Mouse (Mus musculus) olfactory bulb, adult 2 months (tissue): Measurements from ENCODE around the gene Hmx2. TPM values are rescaled to one million over a fixed set of nuclear protein-coding genes. Genes with fewer than 3 reads are reported as not detected.

Experiments used
- H3K27ac ChIP-seq: fragments of 200-500 bp; 2 replicates; pipeline ENCODE4 v1.5.1; 2012; ENCODE audit warnings: low read depth, low read length; ENCODE audit not compliant: insufficient read depth
- H3K4me1 ChIP-seq: fragments of 200-500 bp; 2 replicates; pipeline ENCODE4 v1.6.1; 2012; ENCODE audit warnings: low read length; ENCODE audit not compliant: control insufficient read depth, insufficient read depth
- H3K4me3 ChIP-seq: fragments of 200-500 bp; 2 replicates; pipeline ENCODE4 v1.5.1; 2012; ENCODE audit warnings: mild to moderate bottlenecking, low read depth, low read length, moderate library complexity; ENCODE audit not compliant: insufficient read depth
- CTCF ChIP-seq: fragments of 200-500 bp; IDR thresholded peaks from 2 replicates; pipeline ENCODE4 v1.5.1; 2012; ENCODE audit warnings: low read depth, mild to moderate bottlenecking, low read length, moderate library complexity; ENCODE audit not compliant: insufficient read depth
- POLR2A ChIP-seq: fragments of 200-500 bp; IDR thresholded peaks from 2 replicates; pipeline ENCODE4 v1.6.1; 2012; ENCODE audit warnings: mild to moderate bottlenecking, low read depth, low read length, moderate library complexity; ENCODE audit not compliant: insufficient read depth
- WGBS: fragments of 180-500 bp; shearing (Covaris S2); methylation state at CpG from one replicate; pipeline ENCODE4 v1.1.7; 2018; 5-methylcytosine and 5-hydroxymethylcytosine counted together
- polyA plus RNA-seq: library from polyadenylated mRNA; stranded (reverse); fragments of >200 nt; gene quantifications from 2 replicates; pipeline ENCODE4 v1.2.4, GENCODE M21; 2012; ENCODE audit warnings: low replicate concordance; ENCODE audit not compliant: missing spikeins, insufficient read depth, insufficient read length

Hmx2 gene
- polyA plus RNA-seq, 1 experiment: not detected

DNA sequence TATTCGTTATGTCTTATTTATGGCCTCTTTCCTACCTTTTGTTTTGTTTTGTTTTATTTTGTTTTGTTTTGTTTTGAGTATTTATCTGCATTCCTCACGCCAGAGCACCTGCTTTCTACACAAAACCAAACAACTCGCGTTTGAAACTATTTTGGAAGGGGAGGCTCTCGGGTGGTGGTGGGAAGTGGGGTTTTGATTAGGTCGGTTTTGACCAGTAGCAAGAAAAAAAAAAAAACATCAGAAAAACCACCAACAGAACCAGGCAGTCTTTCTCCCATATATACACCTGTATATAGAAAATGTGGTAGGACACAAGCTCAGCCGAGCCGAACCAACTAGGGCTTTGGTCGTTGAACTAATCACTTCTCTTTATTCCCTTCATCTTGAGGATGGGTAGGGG lies 7.5 kb downstream of the Hmx2 start:
- TF ChIP-seq POLR2A (no peak), CTCF (no peak)
- no peak overlapping the region for H3K4me3 ChIP-seq
- 3% methylated on average over 9 of the region's 9 CpGs for WGBS
- H3K4me1 ChIP-seq: peaks cover 10% of the 10 kb centered on the region; the same call in 1 of the 2 replicates
- no peak overlapping the region for H3K27ac ChIP-seq

DNA sequence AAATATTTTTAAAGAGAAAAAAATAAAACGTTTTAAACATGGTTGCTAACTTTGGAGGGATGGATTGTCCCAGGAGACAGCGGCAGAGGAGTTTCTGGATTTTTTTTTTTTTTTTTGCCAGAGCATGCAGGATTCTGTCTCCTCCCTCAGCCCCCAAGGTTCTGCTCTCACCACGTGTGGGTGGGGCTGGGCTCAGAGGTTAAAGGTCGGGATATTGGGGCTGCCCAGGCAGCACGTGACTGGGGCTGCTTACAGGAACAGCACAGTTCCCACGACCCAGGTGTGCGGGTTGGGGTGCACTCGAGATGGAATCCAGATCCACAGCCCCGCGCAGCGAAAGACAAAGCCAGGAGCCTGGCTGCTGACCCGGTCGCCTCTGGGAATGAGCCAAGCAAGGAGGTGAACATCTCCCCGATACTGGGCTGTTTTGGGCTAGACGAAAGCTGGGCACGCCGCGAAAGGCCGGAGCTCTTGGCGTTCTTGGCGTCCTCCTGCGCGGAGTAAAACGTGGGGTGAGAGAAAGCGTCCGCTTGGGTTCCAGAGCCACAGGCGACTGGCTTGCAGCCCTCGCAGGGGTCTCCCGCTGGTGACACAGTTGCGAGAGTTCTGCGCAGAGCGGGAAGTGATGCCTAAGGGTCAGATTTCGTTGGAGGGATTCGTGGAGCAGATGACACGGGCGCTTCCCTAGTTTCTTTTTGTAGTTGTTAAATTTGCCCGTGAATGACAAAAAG lies 8.1 kb downstream of the Hmx2 start:
- Histone ChIP-seq H3K4me3 (no peak overlapping the region), H3K4me1 (peaks cover 10% of the 10 kb centered on the region; the same call in 1 of the 2 replicates), H3K27ac (no peak overlapping the region)
- WGBS: 2% methylated on average over 37 of the region's 37 CpGs
- TF ChIP-seq CTCF: no peak
- no peak for TF ChIP-seq POLR2A

GRCm38 (mm10) chr7:131557751-131558150 lies 9.2 kb downstream of the Hmx2 start:
- TF ChIP-seq CTCF (no peak), POLR2A (no peak)
- WGBS: 43% methylated on average over 2 of the region's 2 CpGs
- Histone ChIP-seq H3K27ac (no peak overlapping the region), H3K4me3 (no peak overlapping the region), H3K4me1 (peaks cover 10% of the 10 kb centered on the region; the same call in 1 of the 2 replicates)

DNA sequence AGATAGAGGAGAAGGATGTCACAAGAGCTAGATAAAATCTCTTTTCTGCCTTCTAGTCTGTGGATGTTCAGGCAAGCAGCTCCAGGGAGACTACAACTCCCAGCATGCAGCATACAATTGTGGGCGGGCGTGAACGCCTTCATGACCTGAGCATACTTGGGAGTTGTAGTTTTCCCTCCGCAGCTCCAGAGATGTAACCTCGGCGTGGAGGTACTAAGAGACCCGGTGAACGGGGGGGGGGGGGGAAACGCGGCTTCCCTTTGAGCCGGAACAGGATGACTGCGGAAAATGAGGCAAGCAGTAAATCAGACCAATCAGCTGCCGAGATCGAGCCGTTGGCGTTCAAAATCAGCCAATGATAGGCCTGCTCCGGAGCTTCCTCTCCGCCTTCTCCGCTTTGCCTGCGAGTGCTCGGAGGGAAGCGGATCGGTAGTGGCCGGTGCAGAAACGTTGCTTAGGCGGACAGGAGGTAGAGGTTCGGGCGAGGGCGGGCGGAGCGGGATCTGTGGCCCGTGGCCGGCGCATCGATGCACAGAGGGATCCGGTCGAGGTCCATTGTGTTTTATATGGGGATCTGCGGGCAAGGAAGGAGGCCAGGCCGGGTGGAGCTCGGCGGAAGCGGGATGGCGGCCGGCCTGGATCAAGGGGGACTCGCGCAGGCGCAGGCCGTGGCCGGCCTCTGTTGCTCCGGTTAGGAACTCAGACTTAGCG lies 11.6 kb downstream of the Hmx2 start, which contains the start of gene Bub3:
Gene Bub3, plus strand, starts transcription at position 237 of the 711 bp plus-strand sequence.
- under 1% methylated on average over 45 of the region's 51 CpGs for WGBS
- H3K4me1 ChIP-seq: peaks cover 10% of the 10 kb centered on the region; the same call in 1 of the 2 replicates
- TF ChIP-seq POLR2A (peak; percentile 85), CTCF (no peak)
- H3K4me3 ChIP-seq: peak within 1 kb of the TSS; percentile 57
- peak within 1 kb of the TSS; percentile 62; the same call in 1 of the 2 replicates for H3K27ac ChIP-seq

DNA sequence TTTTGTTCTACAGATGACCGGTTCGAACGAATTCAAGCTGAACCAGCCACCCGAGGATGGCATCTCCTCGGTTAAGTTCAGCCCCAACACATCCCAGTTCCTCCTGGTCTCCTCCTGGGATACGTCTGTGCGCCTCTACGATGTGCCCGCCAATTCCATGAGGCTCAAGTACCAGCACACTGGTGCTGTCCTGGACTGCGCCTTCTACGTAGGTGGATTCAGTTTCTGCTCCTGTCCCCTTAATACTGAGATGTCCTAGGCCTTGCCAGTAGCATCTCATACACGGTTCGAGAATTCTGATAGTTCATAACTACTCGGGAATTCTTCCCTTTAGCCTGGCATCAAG lies 12.1 kb downstream of the Hmx2 start:
- Histone ChIP-seq H3K4me1 (peaks cover 5% of the 10 kb centered on the region; the same call in 1 of the 2 replicates), H3K27ac (no peak overlapping the region), H3K4me3 (peak overlapping the region; percentile 57)
- WGBS: under 1% methylated on average over 14 of the region's 14 CpGs
- no peak for TF ChIP-seq POLR2A
- TF ChIP-seq CTCF: no peak

- no peaks in the 10 kb centered on the region for H3K4me1 ChIP-seq
- TF ChIP-seq CTCF (no peak), POLR2A (no peak)
- H3K4me3 ChIP-seq: no peak overlapping the region
- WGBS: 84% methylated on average over 6 of the region's 6 CpGs
- no peak overlapping the region for H3K27ac ChIP-seq
These were observed 26.7 kb downstream of the Hmx2 start for GRCm38 (mm10) chr7:131575246-131575645.

DNA sequence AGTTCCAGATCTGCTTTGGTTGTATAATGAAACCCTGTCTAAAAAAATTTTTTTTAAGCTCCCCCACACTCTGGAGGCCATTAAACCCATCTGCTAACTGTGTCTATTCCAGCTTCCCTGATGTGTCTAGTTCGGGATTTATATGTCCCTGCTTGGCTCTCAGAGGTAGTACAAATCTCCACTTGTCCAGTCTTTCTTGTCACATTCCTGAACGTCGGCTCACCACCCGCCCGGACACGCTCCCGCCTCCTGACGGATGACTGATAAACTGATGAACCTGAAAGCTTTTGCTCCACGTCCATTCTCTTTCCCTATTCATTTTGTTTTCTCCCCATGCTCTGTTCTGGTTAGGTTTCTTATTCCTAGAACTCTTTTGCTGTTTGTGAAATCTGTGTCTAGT lies 33.6 kb downstream of the Hmx2 start:
- no peak for TF ChIP-seq CTCF
- no peak for TF ChIP-seq POLR2A
- no peaks in the 10 kb centered on the region for H3K4me1 ChIP-seq
- WGBS: 80% methylated on average over 9 of the region's 9 CpGs
- H3K27ac ChIP-seq: no peak overlapping the region
- H3K4me3 ChIP-seq: no peak overlapping the region

GRCm38 (mm10) chr7:131585551-131585950 lies 37.0 kb downstream of the Hmx2 start:
- H3K4me1 ChIP-seq: no peaks in the 10 kb centered on the region
- TF ChIP-seq CTCF: no peak
- no peak for TF ChIP-seq POLR2A
- 40% methylated on average over 5 of the region's 5 CpGs for WGBS
- H3K27ac ChIP-seq: no peak overlapping the region
- no peak overlapping the region for H3K4me3 ChIP-seq

GRCm38 (mm10) chr7:131597779-131598482 lies 49.4 kb downstream of the Hmx2 start:
- Histone ChIP-seq H3K4me1 (peaks cover 2% of the 10 kb centered on the region; the same call in 1 of the 2 replicates), H3K4me3 (no peak overlapping the region), H3K27ac (no peak overlapping the region)
- TF ChIP-seq POLR2A: no peak
- TF ChIP-seq CTCF: no peak
- WGBS: 11% methylated on average over 12 of the region's 12 CpGs
